Mouse (Mus musculus) embryonic fibroblast, embryonic 13.5 days (primary cell): ENCODE measurements around the gene Bid.

ENCODE experiments used
- CTCF ChIP-seq: IDR thresholded peaks from 2 replicates; pipeline ENCODE4 v1.5.1; 2011; ENCODE audit warnings: mild to moderate bottlenecking, control low read depth, low read length, moderate library complexity, borderline replicate concordance; ENCODE audit not compliant: insufficient read depth
- POLR2A ChIP-seq: IDR thresholded peaks from 2 replicates; pipeline ENCODE4 v1.6.1; 2011; ENCODE audit warnings: low read depth, mild to moderate bottlenecking, control low read depth, low read length, moderate library complexity

GRCm38 (mm10) chr6:120933670-120934069 is 17.0 kb upstream of the Bid start:
- TF ChIP-seq CTCF (no peak), POLR2A (no peak)
